Mouse (Mus musculus) liver, postnatal 0 days (tissue): ENCODE results near the gene Emx2. TPM values are rescaled to one million over a fixed set of nuclear protein-coding genes. Genes with fewer than 3 reads are reported as not detected.

Source experiments
- ATAC-seq: fragments of 200-750 bp; cut with Nextera tagmentation; 2 replicates; pipeline ENCODE4 v1.8.0; 2017; ENCODE audit warnings: mild to moderate bottlenecking, moderate library complexity
- DNase-seq: peaks from one replicate; pipeline ENCODE4 v3.0.0-alpha.2; 2016
- H3K27ac ChIP-seq: fragments of 300-500 bp; sonication (generic); 2 replicates; pipeline ENCODE4 v1.5.1; 2014; ENCODE audit warnings: antibody characterized with exemption, moderate library complexity, mild to moderate bottlenecking, low read depth
- H3K27me3 ChIP-seq: fragments of 300-500 bp; sonication (generic); 2 replicates; pipeline ENCODE4 v1.6.1; 2014; ENCODE audit warnings: low read length, control low read depth, mixed read lengths; ENCODE audit not compliant: insufficient read depth
- H3K36me3 ChIP-seq: fragments of 300-500 bp; sonication (generic); replicated peaks from 2 replicates; pipeline ENCODE4 v1.6.1; 2014; ENCODE audit warnings: mild to moderate bottlenecking, control low read depth, low read length, moderate library complexity, mixed read lengths; ENCODE audit not compliant: insufficient read depth
- H3K4me1 ChIP-seq: fragments of 300-500 bp; sonication (generic); 2 replicates; pipeline ENCODE4 v1.6.1; 2014; ENCODE audit warnings: antibody characterized with exemption, mild to moderate bottlenecking, control low read depth; ENCODE audit not compliant: insufficient read depth
- H3K4me2 ChIP-seq: fragments of 300-500 bp; sonication (generic); 2 replicates; pipeline ENCODE4 v1.6.1; 2014; ENCODE audit warnings: low read depth, mild to moderate bottlenecking, low read length, moderate library complexity, mixed read lengths
- H3K4me3 ChIP-seq: fragments of 300-500 bp; sonication (generic); 2 replicates; pipeline ENCODE4 v1.5.1; 2014; ENCODE audit warnings: low read depth, low read length
- H3K9ac ChIP-seq: fragments of 300-500 bp; sonication (generic); replicated peaks from 2 replicates; pipeline ENCODE4 v1.6.1; 2014; ENCODE audit warnings: mild to moderate bottlenecking, moderate library complexity
- H3K9me3 ChIP-seq: fragments of 300-500 bp; sonication (generic); 2 replicates; pipeline ENCODE4 v1.6.1; 2016; ENCODE audit warnings: mild to moderate bottlenecking, control low read depth, low read length, mixed read lengths
- CTCF ChIP-seq: sonication (generic); IDR thresholded peaks from 2 replicates; pipeline ENCODE4 v1.5.1; 2016; ENCODE audit warnings: antibody characterized with exemption, low read depth
- EP300 ChIP-seq: IDR thresholded peaks from 2 replicates; pipeline ENCODE4 v1.6.1; 2016; ENCODE audit warnings: antibody characterized with exemption, low read depth, mild to moderate bottlenecking
- WGBS: fragments of 180-500 bp; shearing (Covaris S2); extraction: QIAGEN DNeasy Blood & Tissue Kit; methylation state at CpG from one replicate; pipeline ENCODE4 v1.1.7; 2014; ENCODE audit not compliant: insufficient replicate concordance; 5-methylcytosine and 5-hydroxymethylcytosine counted together
- polyA plus RNA-seq: library from polyadenylated mRNA; unstranded; fragments of >200 nt; fragmentation: Nextera tagmentation; extraction: Ambion mirVana; gene quantifications from 2 replicates; pipeline ENCODE4 v1.2.1, GENCODE M21; 2015

The Emx2 gene
- polyA plus RNA-seq, 1 experiment from 2014 or later, result not detected

GRCm38 (mm10) chr19:59454196-59454595 is 4.0 kb upstream of the Emx2 start:
- no peak overlapping the region for H3K4me3 ChIP-seq
- no peaks in the 10 kb centered on the region; the same call in none of the 2 replicates for H3K4me1 ChIP-seq
- DNase-seq (peak; percentile 73), ATAC-seq (no peak)
- no peaks in the 10 kb centered on the region for H3K36me3 ChIP-seq
- H3K9me3 ChIP-seq, result no peaks in the 10 kb centered on the region
- H3K27ac ChIP-seq, result no peak overlapping the region
- no peak overlapping the region for H3K4me2 ChIP-seq
- no peak overlapping the region for H3K9ac ChIP-seq
- peak; percentile 86 for TF ChIP-seq CTCF
- no peak for TF ChIP-seq EP300
- WGBS, result under 1% methylated on average over 18 of the region's 18 CpGs
- H3K27me3 ChIP-seq, result peaks cover 97% of the 10 kb centered on the region

GRCm38 (mm10) chr19:59455671-59456070 is 2.5 kb upstream of the Emx2 start:
- WGBS, result 4% methylated on average over 7 of the region's 7 CpGs
- no peak overlapping the region for H3K4me3 ChIP-seq
- no peak overlapping the region for H3K4me2 ChIP-seq
- no peaks in the 10 kb centered on the region for H3K36me3 ChIP-seq
- no peak overlapping the region for H3K27ac ChIP-seq
- no peaks in the 10 kb centered on the region; the same call in none of the 2 replicates for H3K4me1 ChIP-seq
- peaks cover 100% of the 10 kb centered on the region for H3K27me3 ChIP-seq
- DNase-seq (no peak), ATAC-seq (no peak)
- H3K9ac ChIP-seq, result no peak overlapping the region
- H3K9me3 ChIP-seq, result no peaks in the 10 kb centered on the region
- TF ChIP-seq CTCF, result peak; percentile 17; the same call in 1 of the 2 replicates
- TF ChIP-seq EP300, result no peak

GRCm38 (mm10) chr19:59457011-59457945 is 894 bp upstream of the Emx2 start:
- Histone ChIP-seq H3K4me3 (0 out of 2 replicates have a peak overlapping the region, but pooled peaks have one; percentile 5), H3K4me1 (no peaks in the 10 kb centered on the region; the same call in none of the 2 replicates), H3K27me3 (peaks cover 100% of the 10 kb centered on the region), H3K36me3 (no peaks in the 10 kb centered on the region), H3K9ac (no peak overlapping the region), H3K9me3 (no peaks in the 10 kb centered on the region), H3K27ac (no peak overlapping the region), H3K4me2 (no peak overlapping the region)
- ATAC-seq, result no peak
- DNase-seq, result no peak
- TF ChIP-seq CTCF (no peak), EP300 (no peak)
- WGBS, result 3% methylated on average over 23 of the region's 23 CpGs

GRCm38 (mm10) chr19:59458743-59459135 is 567 bp downstream of the Emx2 start:
- DNase-seq (no peak), ATAC-seq (no peak)
- no peak overlapping the region for H3K9ac ChIP-seq
- peak overlapping the region; percentile 50; the same call in 1 of the 2 replicates for H3K4me2 ChIP-seq
- no peak overlapping the region for H3K27ac ChIP-seq
- no peaks in the 10 kb centered on the region; the same call in none of the 2 replicates for H3K4me1 ChIP-seq
- H3K4me3 ChIP-seq, result peak overlapping the region; percentile 19; the same call in 1 of the 2 replicates
- H3K36me3 ChIP-seq, result no peaks in the 10 kb centered on the region
- H3K27me3 ChIP-seq, result peaks cover 100% of the 10 kb centered on the region
- WGBS, result 2% methylated on average over 15 of the region's 15 CpGs
- H3K9me3 ChIP-seq, result no peaks in the 10 kb centered on the region
- TF ChIP-seq EP300 (no peak), CTCF (no peak)

GRCm38 (mm10) chr19:59459158-59459781 is 1.1 kb downstream of the Emx2 start:
- no peak overlapping the region for H3K9ac ChIP-seq
- no peaks in the 10 kb centered on the region for H3K36me3 ChIP-seq
- H3K27ac ChIP-seq, result no peak overlapping the region
- DNase-seq (no peak), ATAC-seq (no peak)
- no peaks in the 10 kb centered on the region; the same call in none of the 2 replicates for H3K4me1 ChIP-seq
- peaks cover 100% of the 10 kb centered on the region for H3K27me3 ChIP-seq
- TF ChIP-seq EP300 (no peak), CTCF (no peak)
- peak overlapping the region; percentile 19; the same call in 1 of the 2 replicates for H3K4me3 ChIP-seq
- peak overlapping the region; percentile 50 for H3K4me2 ChIP-seq
- no peaks in the 10 kb centered on the region for H3K9me3 ChIP-seq
- 2% methylated on average over 71 of the region's 75 CpGs for WGBS

GRCm38 (mm10) chr19:59459811-59460241 is 1.7 kb downstream of the Emx2 start:
- no peak for ATAC-seq
- no peaks in the 10 kb centered on the region for H3K36me3 ChIP-seq
- no peaks in the 10 kb centered on the region; the same call in none of the 2 replicates for H3K4me1 ChIP-seq
- H3K9ac ChIP-seq, result no peak overlapping the region
- H3K9me3 ChIP-seq, result no peaks in the 10 kb centered on the region
- DNase-seq, result no peak
- H3K27ac ChIP-seq, result no peak overlapping the region
- H3K4me3 ChIP-seq, result peak overlapping the region; percentile 19; the same call in 1 of the 2 replicates
- 2% methylated on average over 17 of the region's 19 CpGs for WGBS
- no peak overlapping the region; the same call in 1 of the 2 replicates for H3K4me2 ChIP-seq
- TF ChIP-seq CTCF, result no peak
- no peak for TF ChIP-seq EP300
- H3K27me3 ChIP-seq, result peaks cover 100% of the 10 kb centered on the region
